Mouse (Mus musculus): ENCODE data around the gene Epb41l5. TPM values are rescaled to one million over a fixed set of nuclear protein-coding genes. Genes with fewer than 3 reads are reported as not detected.

The Epb41l5 gene
- polyA plus RNA-seq, 1 experiment from 2014 or later: 18.4 TPM

- H3K36me3 ChIP-seq (ENCODE audit: control insufficient read depth, insufficient read depth, low read length): no peaks in the 10 kb centered on the region
- no peak overlapping the region for H3K9ac ChIP-seq (ENCODE audit: low read depth, low read length)
- no peak overlapping the region for H3K4me3 ChIP-seq (ENCODE audit: low read length)
- no peak overlapping the region for H3K27ac ChIP-seq (ENCODE audit: low read depth, low read length)
- no peaks in the 10 kb centered on the region for H3K4me1 ChIP-seq (ENCODE audit: control insufficient read depth, insufficient read depth, low read depth, low read length)
- H3K27me3 ChIP-seq (replicated peaks; ENCODE audit: control insufficient read depth, insufficient read depth, low read length): no peaks in the 10 kb centered on the region
- ATAC-seq: no peak
- no peaks in the 10 kb centered on the region for H3K9me3 ChIP-seq (ENCODE audit: control insufficient read depth, low read length)
- H3K4me2 ChIP-seq (ENCODE audit: low read length): no peak overlapping the region
These were observed 130.0 kb downstream of the Epb41l5 start for GRCm38 (mm10) chr1:119518786-119519185.

GRCm38 (mm10) chr1:119518060-119518459 is 130.7 kb downstream of the Epb41l5 start:
- H3K36me3 ChIP-seq (ENCODE audit: control insufficient read depth, insufficient read depth, low read length): no peaks in the 10 kb centered on the region
- 69% methylated on average over 7 of the region's 7 CpGs for WGBS
- no peak overlapping the region for H3K4me2 ChIP-seq (ENCODE audit: low read length)
- no peaks in the 10 kb centered on the region for H3K9me3 ChIP-seq (ENCODE audit: control insufficient read depth, low read length)
- H3K4me1 ChIP-seq (ENCODE audit: control insufficient read depth, insufficient read depth, low read depth, low read length): no peaks in the 10 kb centered on the region
- no peaks in the 10 kb centered on the region for H3K27me3 ChIP-seq (replicated peaks; ENCODE audit: control insufficient read depth, insufficient read depth, low read length)
- H3K4me3 ChIP-seq (ENCODE audit: low read length): no peak overlapping the region
- H3K27ac ChIP-seq (ENCODE audit: low read depth, low read length): no peak overlapping the region
- H3K9ac ChIP-seq (ENCODE audit: low read depth, low read length): no peak overlapping the region
- ATAC-seq: no peak

- H3K4me3 ChIP-seq (ENCODE audit: low read length): no peak overlapping the region
- H3K9ac ChIP-seq (ENCODE audit: low read depth, low read length): no peak overlapping the region
- H3K4me2 ChIP-seq (ENCODE audit: low read length): no peak overlapping the region
- WGBS: 77% methylated on average over 8 of the region's 8 CpGs
- H3K4me1 ChIP-seq (ENCODE audit: control insufficient read depth, insufficient read depth, low read depth, low read length): no peaks in the 10 kb centered on the region
- ATAC-seq: no peak
- H3K36me3 ChIP-seq (ENCODE audit: control insufficient read depth, insufficient read depth, low read length): no peaks in the 10 kb centered on the region
- no peaks in the 10 kb centered on the region for H3K27me3 ChIP-seq (replicated peaks; ENCODE audit: control insufficient read depth, insufficient read depth, low read length)
- no peak overlapping the region for H3K27ac ChIP-seq (ENCODE audit: low read depth, low read length)
- no peaks in the 10 kb centered on the region for H3K9me3 ChIP-seq (ENCODE audit: control insufficient read depth, low read length)
These were observed 137.9 kb downstream of the Epb41l5 start for GRCm38 (mm10) chr1:119510857-119511256.

- H3K4me1 ChIP-seq (ENCODE audit: control insufficient read depth, insufficient read depth, low read depth, low read length): no peaks in the 10 kb centered on the region
- H3K9ac ChIP-seq (ENCODE audit: low read depth, low read length): no peak overlapping the region
- H3K9me3 ChIP-seq (ENCODE audit: control insufficient read depth, low read length): no peaks in the 10 kb centered on the region
- no peak for ATAC-seq
- no peak overlapping the region for H3K4me3 ChIP-seq (ENCODE audit: low read length)
- H3K36me3 ChIP-seq (ENCODE audit: control insufficient read depth, insufficient read depth, low read length): no peaks in the 10 kb centered on the region
- no peak overlapping the region for H3K4me2 ChIP-seq (ENCODE audit: low read length)
- H3K27ac ChIP-seq (ENCODE audit: low read depth, low read length): no peak overlapping the region
- WGBS: 73% methylated on average over 9 of the region's 9 CpGs
- no peaks in the 10 kb centered on the region for H3K27me3 ChIP-seq (replicated peaks; ENCODE audit: control insufficient read depth, insufficient read depth, low read length)
These were observed 138.4 kb downstream of the Epb41l5 start for GRCm38 (mm10) chr1:119510409-119510808.

GRCm38 (mm10) chr1:119509474-119509873 is 139.3 kb downstream of the Epb41l5 start:
- Histone ChIP-seq H3K27me3 (replicated peaks; ENCODE audit: control insufficient read depth, insufficient read depth, low read length) (no peaks in the 10 kb centered on the region), H3K4me2 (ENCODE audit: low read length) (no peak overlapping the region), H3K4me1 (ENCODE audit: control insufficient read depth, insufficient read depth, low read depth, low read length) (peaks cover 5% of the 10 kb centered on the region), H3K4me3 (ENCODE audit: low read length) (no peak overlapping the region), H3K36me3 (ENCODE audit: control insufficient read depth, insufficient read depth, low read length) (no peaks in the 10 kb centered on the region), H3K27ac (ENCODE audit: low read depth, low read length) (no peak overlapping the region), H3K9me3 (ENCODE audit: control insufficient read depth, low read length) (no peaks in the 10 kb centered on the region), H3K9ac (ENCODE audit: low read depth, low read length) (no peak overlapping the region)
- no peak for ATAC-seq
- 85% methylated on average over 7 of the region's 7 CpGs for WGBS

- no peak for ATAC-seq
- Histone ChIP-seq H3K27ac (ENCODE audit: low read depth, low read length) (no peak overlapping the region), H3K27me3 (replicated peaks; ENCODE audit: control insufficient read depth, insufficient read depth, low read length) (no peaks in the 10 kb centered on the region), H3K4me2 (ENCODE audit: low read length) (no peak overlapping the region), H3K9ac (ENCODE audit: low read depth, low read length) (no peak overlapping the region), H3K4me1 (ENCODE audit: control insufficient read depth, insufficient read depth, low read depth, low read length) (peaks cover 8% of the 10 kb centered on the region), H3K36me3 (ENCODE audit: control insufficient read depth, insufficient read depth, low read length) (no peaks in the 10 kb centered on the region), H3K9me3 (ENCODE audit: control insufficient read depth, low read length) (no peaks in the 10 kb centered on the region), H3K4me3 (ENCODE audit: low read length) (no peak overlapping the region)
- WGBS: 35% methylated on average over 4 of the region's 4 CpGs
These were observed 140.3 kb downstream of the Epb41l5 start for GRCm38 (mm10) chr1:119508548-119508947.

- WGBS: 92% methylated on average over 3 of the region's 3 CpGs
- H3K4me3 ChIP-seq (ENCODE audit: low read length): no peak overlapping the region
- H3K4me1 ChIP-seq (ENCODE audit: control insufficient read depth, insufficient read depth, low read depth, low read length): peaks cover 14% of the 10 kb centered on the region
These were observed 142.8 kb downstream of the Epb41l5 start for GRCm38 (mm10) chr1:119505951-119506350.

GRCm38 (mm10) chr1:119504260-119505062 is 144.3 kb downstream of the Epb41l5 start, which contains the start of gene Ralb:
Gene Ralb, minus strand, starts transcription at chr1:119504794.
- H3K27me3 ChIP-seq (replicated peaks; ENCODE audit: control insufficient read depth, insufficient read depth, low read length): no peaks in the 10 kb centered on the region
- H3K27ac ChIP-seq (ENCODE audit: low read depth, low read length): peak within 1 kb of the TSS; percentile 55; the same call in 1 of the 2 replicates
- WGBS: under 1% methylated on average over 53 of the region's 57 CpGs
- H3K9ac ChIP-seq (ENCODE audit: low read depth, low read length): peak within 1 kb of the TSS; percentile 78
- H3K4me3 ChIP-seq (ENCODE audit: low read length): peak within 1 kb of the TSS; percentile 66
- peak within 1 kb of the TSS; percentile 74 for H3K4me2 ChIP-seq (ENCODE audit: low read length)
- H3K36me3 ChIP-seq (ENCODE audit: control insufficient read depth, insufficient read depth, low read length): 0 out of 2 replicates have a peak, but pooled peaks cover 2% of the 10 kb centered on the region
- no peaks in the 10 kb centered on the region for H3K9me3 ChIP-seq (ENCODE audit: control insufficient read depth, low read length)
- ATAC-seq: peak; percentile 98
- H3K4me1 ChIP-seq (ENCODE audit: control insufficient read depth, insufficient read depth, low read depth, low read length): peaks cover 14% of the 10 kb centered on the region

More at GRCm38 (mm10) chr1:119505951-119506350, 142.8 kb downstream of the Epb41l5 start:
- H3K9ac ChIP-seq (ENCODE audit: low read depth, low read length): no peak overlapping the region
- no peaks in the 10 kb centered on the region for H3K27me3 ChIP-seq (replicated peaks; ENCODE audit: control insufficient read depth, insufficient read depth, low read length)
- ATAC-seq: no peak
- H3K4me2 ChIP-seq (ENCODE audit: low read length): no peak overlapping the region
- no peaks in the 10 kb centered on the region for H3K36me3 ChIP-seq (ENCODE audit: control insufficient read depth, insufficient read depth, low read length)
- no peak overlapping the region for H3K27ac ChIP-seq (ENCODE audit: low read depth, low read length)
- no peaks in the 10 kb centered on the region for H3K9me3 ChIP-seq (ENCODE audit: control insufficient read depth, low read length)

- no peak for ATAC-seq
- Histone ChIP-seq H3K27ac (ENCODE audit: low read depth, low read length) (no peak overlapping the region), H3K4me1 (ENCODE audit: control insufficient read depth, insufficient read depth, low read depth, low read length) (peaks cover 14% of the 10 kb centered on the region), H3K9me3 (ENCODE audit: control insufficient read depth, low read length) (no peaks in the 10 kb centered on the region), H3K9ac (ENCODE audit: low read depth, low read length) (peak overlapping the region; percentile 78), H3K36me3 (ENCODE audit: control insufficient read depth, insufficient read depth, low read length) (0 out of 2 replicates have a peak, but pooled peaks cover 2% of the 10 kb centered on the region), H3K4me2 (ENCODE audit: low read length) (peak overlapping the region; percentile 74), H3K27me3 (replicated peaks; ENCODE audit: control insufficient read depth, insufficient read depth, low read length) (no peaks in the 10 kb centered on the region), H3K4me3 (ENCODE audit: low read length) (peak overlapping the region; percentile 66)
- WGBS: 23% methylated on average over 5 of the region's 5 CpGs
These were observed 145.0 kb downstream of the Epb41l5 start for GRCm38 (mm10) chr1:119503808-119504207.

Data from hindbrain, embryonic 16.5 days (tissue).